Mouse (Mus musculus) stomach, postnatal 0 days (tissue): ENCODE data around the gene Abcc4.

Experiments used
- CTCF ChIP-seq: IDR thresholded peaks from 2 replicates; pipeline ENCODE4 v1.5.1; 2016; ENCODE audit warnings: antibody characterized with exemption, low read depth, mild to moderate bottlenecking, moderate library complexity
- EP300 ChIP-seq: optimal IDR thresholded peaks from 2 replicates; pipeline ENCODE3; 2016; ENCODE audit warnings: antibody characterized with exemption

GRCm38 (mm10) chr14:118718576-118718975, 12.6 kb upstream of the Abcc4 start:
- no peak for TF ChIP-seq EP300
- TF ChIP-seq CTCF: no peak
